Mouse (Mus musculus): ENCODE measurements around the gene Bcl2.

The Bcl2 gene

DNA sequence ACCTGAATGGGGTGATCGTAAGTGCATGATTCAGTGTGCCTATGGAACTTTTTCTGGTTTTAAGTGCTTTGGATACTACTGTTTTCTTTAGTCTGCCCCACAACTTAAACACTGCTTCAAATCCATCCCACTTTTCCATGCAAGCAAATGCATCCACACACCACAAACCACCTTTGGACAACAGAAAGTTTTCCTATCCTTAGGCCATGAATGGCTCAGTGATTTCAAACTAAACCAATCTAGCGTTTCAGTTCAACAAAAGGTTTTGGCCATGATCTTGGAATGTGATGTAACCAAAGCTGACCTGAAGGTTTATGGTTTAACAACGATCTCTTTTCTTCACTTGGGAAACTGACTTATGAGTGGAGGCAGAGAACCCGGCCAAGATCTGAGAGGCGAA lies 51.6 kb downstream of the Bcl2 start:
- no peak for DNase-seq

DNA sequence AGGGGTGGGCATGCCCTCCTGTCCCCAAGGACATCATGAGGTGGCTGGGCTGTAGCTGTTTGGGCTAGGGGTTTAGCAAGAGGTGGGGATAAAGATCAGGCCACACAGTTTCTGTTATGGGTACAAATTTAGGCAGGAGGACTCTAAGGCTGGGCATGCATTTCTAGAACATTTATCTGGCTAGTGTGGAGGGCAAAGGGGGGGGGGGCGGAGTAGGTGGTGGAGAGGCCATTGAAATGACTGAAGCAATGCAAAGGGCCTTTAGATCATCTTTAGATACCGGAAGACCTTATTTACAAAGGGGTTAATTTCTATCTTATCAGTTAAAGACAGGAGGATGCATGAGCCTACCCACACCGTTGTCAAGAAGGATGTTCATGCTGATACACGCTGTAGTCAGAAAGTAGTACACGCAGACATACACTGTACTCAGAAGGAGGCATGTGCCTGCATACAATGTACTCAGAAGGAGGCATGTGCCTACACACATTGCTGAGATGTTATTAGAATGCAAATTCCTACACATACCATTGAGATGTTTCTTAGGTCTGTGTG lies 55.7 kb downstream of the Bcl2 start:
- no peak for DNase-seq

DNA sequence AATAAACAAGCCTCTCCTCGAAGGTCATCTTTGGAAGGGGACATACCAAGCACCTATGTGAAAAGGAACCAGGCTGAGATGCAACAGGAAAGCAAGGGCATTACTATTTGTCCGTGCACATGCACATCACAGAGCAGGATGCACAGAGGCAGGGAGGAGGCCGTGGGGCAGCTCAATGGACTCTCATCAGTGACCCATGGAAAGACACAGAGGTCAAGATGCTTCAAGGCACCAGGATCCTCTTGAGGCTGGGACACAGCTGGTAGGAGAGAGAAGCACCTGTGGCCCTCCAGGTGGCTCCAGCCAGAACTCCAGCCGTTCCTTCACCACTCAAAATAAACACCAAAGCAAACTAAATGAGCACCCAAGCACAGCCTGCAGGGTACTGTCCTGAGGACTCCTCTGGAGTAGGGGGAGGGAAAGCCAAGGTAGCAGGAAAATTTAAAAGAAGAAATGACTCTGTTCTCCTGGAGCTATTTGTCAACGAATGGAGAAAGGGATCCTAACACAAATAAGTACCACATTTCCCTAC lies 57.8 kb downstream of the Bcl2 start:
- DNase-seq: no peak

DNA sequence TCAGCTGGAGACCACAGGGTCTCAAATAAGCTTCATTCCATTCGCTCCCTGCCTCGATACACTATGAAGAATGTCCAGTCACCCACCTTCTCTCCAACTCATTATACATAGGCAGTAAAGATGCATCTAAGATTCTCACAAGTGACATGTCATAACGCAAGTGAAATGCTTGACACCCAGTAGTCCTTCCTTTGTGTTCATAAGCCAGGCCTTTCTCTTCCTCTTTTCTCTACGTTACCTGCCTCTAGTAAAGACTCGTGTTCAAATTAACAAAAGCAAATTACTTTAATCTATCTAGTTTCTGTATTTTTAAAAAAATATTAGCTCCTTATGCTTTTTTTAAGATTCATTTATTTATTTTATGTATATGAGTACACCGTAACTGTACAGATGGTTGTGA lies 59.8 kb downstream of the Bcl2 start:
- no peak for DNase-seq

DNA sequence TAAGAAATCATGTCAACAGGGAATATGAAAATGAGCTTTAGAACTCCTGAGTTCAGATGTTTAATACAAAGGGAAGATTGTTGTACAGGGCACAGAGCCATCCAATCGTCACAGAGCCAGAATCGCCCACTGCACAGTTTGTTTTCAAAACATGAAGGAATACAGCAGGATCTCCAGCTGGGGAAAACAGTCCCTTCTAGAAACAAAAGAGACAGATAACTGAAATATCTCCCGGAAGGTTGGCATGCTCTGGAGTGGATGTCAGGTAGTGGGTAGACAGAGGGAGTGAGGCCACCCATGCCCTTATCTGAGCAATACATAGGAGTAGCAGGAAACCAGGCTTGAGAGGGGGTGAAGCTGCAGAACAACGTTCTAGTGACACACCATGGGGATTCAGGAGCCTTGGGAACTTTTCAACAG lies 60.6 kb downstream of the Bcl2 start:
- DNase-seq: no peak

DNA sequence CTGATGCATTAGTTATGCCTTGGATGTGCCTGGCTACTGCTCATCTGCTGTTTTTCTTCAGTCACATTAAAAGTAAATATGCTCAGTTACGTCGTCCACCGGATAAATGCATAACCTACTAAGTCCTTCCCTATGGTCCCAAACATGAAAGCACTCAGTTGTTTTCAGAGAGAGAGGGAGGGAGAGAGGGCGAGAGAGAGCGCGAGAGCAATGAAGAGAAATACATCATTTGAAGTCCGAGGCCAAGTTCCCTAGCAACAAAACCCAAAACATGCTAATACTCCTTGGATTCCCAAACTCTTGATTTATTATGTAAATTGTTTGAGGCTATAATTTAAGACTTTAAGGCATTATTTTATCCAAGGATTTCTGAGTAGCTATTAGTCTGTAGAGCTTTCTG lies 62.9 kb downstream of the Bcl2 start:
- no peak for DNase-seq

DNA sequence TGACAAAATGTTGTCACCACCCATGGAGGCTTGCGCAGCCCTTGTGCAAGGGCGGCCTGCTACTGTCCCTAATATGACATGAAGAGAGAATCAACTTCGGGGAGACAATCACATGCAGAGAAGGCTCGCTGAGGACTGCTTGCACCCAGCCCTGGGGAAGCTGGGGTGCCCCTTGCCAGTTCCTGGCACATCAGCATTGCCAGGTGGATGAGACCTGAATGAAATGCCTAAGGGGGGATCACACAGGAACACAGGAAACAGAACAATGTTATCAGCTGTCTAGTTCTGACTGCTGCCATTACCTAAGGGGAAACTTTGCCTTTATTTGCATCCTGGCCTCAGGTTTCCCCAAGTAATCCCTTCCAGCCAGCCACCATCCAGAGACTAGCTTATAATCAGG lies 63.6 kb downstream of the Bcl2 start:
- DNase-seq: no peak

DNA sequence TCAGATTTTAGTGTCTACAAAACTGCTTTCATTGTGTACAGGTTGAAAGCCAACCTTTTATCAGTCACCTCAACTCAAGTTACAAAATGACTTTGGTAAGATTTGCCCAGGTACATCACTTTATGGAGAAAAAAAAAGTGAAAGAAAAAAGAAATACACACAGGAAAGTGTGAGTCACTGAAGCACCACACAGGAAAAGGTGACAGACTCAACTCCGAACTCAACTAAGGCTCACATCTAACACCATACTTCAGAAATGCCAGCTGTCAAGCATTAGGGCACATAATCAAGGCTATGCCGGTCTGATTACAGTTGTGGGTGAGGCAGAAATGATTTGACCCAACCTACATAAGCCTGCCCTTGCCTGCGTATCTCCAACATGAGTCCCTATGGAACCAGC lies 66.7 kb downstream of the Bcl2 start:
- DNase-seq: no peak

DNA sequence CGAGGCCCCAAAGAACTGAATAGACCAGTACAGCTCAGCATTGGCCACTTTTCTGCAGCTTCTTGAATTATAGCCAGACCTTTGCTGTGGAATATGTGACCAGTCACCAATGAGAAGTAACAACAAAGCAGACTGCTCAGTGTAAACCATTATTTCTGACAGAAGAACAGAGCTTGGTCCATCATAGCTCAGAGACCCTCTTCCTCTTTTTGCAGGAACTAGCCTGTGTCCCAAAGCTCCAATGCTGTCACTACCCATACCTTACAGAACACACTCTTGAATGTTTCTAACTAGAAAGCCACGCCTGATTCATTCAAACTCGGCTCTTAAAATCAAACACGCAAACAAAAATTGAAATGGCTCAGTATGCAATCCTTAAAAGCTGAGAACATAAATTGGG lies 69.5 kb downstream of the Bcl2 start:
- DNase-seq: no peak

DNA sequence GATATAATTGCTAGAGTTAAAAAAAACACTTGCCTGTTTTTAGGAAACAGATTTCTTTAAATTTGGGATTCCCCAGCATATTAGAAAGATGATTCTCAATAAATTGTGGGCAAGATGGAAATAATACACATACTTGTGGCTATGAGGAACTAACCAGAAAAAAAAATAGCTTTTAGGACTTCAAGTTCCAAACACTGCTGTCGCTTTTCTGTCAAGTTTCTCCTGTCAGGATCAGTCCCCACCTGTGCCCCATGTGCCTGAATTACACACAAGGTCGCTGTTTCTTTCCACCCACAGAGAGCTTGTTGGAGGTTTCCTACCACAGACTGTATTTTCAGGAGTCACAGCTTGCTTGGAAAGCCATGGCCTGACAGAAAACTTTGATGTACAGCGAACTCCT lies 70.5 kb downstream of the Bcl2 start:
- DNase-seq: no peak

DNA sequence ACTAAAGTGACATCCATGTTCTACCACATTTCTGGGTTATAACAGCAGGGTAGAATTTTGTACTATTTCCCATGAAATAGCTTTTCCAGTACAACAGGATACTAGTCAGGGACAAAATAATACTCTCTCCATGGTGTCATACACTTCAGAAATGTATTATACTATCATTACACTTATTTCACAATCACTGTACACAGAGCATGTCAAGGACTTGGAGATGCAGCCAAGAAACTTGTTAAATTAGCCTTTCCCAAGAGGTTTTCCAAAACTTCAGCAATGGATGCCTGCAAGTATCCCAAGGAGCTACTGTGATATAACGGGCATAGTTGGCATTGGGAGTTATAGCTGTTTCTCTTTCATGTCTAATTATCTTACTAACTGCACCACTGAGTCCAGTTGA lies 73.5 kb downstream of the Bcl2 start:
- no peak for DNase-seq

DNA sequence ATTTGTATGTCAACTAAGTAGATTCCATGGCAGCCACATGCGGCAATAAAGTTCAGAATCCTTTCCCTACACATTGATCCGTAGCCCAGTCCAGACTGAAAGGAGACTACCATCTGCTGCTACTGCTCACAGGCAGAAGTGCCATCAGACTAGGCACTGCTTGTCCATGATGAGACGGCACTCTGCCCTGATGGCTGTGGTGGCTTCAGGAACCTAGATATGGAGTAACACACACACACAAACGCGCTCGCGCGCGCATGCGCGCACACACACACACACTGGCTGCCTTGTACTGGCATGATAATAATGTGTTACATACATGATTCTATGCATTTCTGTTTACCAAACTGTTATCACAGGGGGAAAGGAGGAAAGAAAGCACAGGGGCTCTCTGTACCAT lies 76.4 kb downstream of the Bcl2 start:
- DNase-seq: no peak

DNA sequence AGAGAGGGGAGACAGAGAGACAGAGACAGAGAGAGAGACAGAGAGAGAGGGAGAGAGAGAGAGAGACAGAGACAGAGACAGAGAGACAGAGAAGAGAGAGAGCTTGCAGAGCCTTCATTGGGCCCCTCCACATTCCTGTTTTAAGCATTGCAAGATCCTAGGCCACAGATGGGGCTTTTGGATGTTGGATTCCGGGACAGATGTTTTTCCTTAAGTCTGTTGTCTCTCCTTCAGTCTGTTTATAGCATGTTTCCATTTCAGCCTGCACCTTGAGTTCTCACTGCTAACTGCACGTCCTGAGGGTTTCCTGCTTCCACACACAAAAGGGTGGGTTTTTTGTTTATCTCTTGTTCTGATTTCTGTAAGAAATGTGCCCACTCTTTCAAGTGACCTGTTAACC lies 77.4 kb downstream of the Bcl2 start:
- no peak for DNase-seq

DNA sequence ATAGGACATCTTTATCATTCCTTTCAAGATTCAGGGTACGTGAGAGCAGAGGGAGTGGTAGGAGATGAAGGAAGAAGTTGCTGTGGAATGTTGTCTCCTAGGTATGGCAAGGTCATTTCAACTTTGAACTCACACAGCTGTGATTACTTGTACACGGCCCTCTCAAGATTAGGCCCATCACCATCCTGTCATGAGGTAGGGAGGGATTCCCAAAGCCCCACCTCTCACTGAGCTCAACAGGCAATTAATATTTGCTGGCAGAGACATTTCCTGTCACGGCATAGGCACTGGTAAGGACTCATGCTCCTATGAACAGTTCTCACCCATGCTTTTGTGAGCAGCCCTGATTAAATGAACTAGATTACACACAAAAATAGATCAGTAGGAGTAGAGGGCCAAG lies 80.9 kb downstream of the Bcl2 start:
- DNase-seq: no peak

DNA sequence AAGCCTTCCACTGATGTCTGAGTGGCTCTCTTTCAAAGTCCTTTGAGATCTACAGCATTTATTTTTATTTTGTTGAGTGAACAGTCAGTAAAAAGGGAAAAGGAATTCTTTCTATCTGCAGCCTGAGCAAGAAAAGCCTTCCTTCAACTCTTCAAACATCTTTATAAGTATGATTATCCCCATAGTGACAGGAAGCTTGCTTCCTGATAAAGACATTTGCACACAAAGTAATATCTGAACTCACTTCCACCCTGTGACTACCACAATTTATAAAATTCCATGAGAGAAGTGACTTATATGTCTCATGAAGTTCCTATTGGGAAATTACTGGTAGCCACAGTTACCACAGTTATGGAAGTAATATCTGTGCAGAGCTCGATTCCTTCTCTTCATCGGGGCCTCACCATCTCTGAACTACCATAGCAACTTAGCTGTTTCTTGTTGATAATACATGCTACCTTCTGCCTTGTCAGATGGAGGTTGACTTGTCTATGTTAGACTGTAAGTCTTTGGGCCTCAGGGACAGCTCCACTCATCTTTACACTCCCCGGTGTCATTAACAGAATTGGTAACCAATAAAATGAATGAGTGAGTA lies 82.1 kb downstream of the Bcl2 start:
- no peak for DNase-seq

DNA sequence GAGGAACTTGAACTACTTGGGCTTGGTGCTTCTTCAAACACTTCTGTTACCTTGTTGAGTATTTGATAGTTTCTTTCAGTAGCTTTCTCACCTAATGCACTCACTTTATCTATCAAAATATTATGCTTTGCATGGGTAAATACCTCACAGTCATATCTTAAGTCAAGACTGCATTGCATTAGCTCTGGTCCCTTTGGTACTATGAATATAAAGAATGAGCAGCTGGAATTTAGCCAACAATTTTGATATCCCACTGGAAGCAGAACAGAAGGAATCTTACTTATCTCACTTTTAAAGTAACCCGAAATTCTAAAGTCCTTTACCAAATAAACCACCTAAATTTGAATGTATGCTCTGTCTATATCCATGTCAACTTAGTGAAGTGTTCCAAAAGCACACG lies 83.1 kb downstream of the Bcl2 start:
- DNase-seq: no peak

DNA sequence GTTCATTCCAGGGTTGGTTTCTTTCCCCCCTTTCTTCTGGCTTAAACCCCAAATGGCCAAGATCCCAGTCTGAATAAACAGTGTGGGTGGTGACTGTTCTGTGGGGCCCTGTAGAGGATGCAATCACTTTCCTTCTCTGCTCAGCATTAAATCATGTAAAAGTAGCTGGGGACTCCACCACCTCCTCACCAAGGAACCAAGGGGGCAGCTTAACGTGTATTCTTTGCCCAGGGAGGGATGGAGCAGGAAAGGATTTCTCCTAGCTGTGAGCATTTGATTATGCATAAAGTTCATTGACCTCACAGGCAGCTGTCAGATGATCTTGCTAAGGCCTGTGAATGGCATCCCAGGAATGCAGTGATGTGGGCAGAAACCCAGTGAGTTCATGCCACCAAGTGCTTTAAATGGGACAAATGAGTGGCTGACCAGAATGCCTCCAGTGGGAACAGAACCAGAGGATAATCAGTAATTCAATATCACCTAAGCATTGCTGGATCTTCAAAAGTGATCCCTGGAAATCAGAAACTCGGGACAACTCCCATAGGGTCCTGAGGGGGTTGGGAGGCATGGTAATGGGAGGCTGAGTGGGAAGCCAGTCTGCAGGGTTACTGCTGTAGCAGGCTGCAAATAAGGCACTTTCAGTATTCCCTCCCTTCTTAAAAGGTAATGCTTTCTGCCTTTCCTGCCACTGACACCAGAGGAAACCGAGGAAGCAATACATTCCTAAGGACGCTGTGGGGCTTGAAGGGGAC lies 84.0 kb downstream of the Bcl2 start:
- no peak for DNase-seq

DNA sequence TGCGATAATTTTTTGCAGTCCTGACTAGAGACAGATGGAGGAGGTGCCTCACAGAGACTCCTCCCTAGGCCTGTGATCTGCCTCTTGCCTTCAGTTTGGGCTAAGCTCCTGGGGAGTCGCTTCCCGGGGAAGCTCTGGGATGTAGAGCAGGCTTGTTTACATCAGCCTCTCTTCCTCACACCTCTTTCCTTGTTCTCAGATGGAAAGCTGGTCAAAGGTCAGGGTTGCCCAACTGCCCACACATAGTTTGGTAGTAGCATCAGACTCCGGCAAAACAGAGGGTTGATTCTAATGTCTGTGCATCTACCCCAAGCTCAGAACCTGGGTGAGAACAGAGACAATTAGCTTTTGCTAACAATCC lies 84.6 kb downstream of the Bcl2 start:
- DNase-seq: no peak

DNA sequence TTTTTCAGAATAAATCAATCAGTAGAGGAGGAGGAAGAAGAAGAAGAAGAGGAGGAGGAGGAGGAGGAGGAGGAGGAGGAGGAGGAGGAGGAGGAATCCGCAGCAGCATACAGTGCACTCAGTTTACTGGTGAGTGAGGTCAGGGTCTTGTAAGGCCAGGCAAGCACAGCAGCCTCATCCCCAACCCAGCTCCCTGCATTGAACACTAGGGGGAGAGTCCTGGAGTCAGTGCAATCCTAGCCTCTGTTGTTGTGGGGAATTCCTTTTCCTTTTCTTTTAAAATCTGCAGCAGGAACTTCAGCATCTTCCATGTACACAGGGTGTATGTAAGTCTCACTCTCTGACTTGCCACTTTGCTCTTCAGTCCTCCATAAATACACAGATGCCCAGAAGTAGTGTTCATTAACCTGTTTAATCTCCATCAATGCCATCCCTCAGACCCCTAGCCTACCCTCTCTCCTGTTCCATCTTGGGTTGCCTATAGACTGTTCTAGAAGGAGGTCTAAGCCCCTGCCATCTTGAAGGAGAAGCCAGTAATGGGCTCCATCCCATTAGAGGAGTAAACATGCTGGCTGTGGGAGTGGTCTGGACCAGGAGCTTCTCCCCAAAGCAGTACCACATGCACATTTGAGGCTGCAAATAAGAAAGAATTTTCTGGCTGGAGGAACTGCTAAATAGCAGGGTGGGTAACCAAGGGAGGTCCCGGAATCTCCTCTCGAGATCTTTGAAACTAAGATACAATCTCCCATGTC lies 85.2 kb downstream of the Bcl2 start:
- no peak for DNase-seq

DNA sequence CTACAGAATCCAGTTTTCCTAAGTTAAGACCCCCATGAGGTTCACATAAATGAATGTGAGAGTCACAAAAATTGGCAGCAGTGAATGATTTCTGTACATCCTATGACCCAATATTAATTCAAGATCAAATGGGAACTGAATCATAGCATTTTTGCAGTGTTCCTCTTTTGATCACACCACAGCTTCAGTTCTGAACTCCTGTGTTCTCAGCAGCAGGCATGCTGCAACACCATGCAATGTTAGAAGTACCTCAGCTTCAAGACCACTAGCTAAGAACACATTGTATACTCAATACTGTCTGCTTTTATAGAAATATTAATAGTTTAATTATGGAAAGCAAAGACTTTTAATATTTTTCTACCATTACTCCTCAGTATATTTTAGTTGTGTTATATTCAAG lies 85.8 kb downstream of the Bcl2 start:
- no peak for DNase-seq

DNA sequence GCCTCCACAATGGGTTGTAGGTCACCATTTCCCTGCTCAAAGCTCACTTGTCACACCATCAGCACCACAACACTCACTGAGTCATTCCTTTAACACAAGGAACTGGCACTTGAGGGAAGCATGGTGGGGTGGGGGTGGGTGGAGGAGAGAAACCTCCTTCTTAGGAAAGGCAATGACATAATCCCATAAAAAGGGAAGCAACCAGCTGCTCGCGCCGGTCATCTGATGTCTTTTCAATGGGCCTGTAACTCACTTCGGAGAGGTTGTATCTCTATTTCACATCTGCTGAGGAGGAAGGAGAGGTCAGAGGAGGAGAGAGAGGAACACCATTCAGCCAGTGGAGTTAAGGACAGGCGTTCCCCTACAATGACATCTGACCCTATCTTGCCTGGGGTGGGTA lies 86.8 kb downstream of the Bcl2 start:
- peak in 1 of 2 experiments; percentile 14 for DNase-seq

DNA sequence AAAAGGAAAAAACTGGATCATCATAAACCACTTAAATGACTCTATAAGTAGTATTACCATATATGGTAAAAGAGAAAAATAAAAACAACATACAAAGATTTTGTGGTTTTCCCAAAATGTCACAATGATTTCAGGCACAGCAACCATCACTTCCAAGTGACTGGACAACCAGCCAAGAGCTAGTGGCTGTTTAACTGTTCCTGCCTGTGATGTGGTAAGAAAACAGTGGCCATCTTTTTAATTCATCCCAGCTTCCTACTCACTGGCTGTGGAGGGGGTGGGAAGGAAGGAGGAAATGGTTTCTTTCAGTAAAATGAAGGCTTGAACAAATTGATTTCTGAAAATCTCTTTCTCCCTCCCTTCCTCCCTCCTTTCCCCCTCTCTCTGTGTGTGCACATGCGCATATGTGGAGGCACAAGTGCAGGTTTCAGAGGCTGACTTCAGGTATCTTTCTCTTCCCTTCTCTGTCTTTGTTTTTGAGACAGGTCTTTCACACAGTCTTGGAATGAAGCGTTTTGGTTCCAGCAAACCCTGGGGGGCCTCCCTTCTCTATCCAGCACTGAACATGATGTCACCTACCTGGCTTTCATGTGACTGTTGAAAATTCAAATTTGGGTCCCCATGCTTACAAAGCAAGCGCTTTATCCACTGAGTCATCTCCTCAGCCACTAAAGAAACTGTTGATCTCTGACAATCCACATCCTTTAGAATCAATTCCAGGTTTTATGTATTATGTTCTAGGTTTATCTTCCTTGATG lies 93.7 kb downstream of the Bcl2 start:
- no peak for DNase-seq

DNA sequence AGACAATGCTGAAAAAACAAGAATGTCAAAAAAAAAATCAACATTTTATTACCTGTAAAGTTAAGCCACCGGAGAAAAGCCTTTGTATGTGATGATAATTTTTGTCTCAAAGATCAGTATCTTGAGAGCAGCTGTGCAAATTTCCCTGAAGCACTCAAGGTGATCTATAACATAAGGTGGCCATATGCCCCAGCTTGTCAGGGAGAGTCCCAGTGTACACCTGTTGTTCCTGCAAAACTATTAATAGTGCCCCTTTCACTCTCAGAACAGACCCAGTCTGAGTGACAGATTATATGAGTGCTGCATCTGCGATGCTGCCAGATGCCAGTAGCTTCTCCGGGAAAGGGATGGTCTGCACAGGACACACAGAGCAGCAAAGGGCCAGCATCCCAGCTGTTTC lies 95.3 kb downstream of the Bcl2 start:
- no peak for DNase-seq

Measured in B cell, adult 2 months (primary cell).